Mouse (Mus musculus): Measurements from ENCODE around the gene Alkbh2. TPM values are rescaled to one million over a fixed set of nuclear protein-coding genes. Genes with fewer than 3 reads are reported as not detected.

Alkbh2 gene
- 1 to 10 TPM; 3.8 to 6.5 (median 5.5) TPM for total RNA-seq (2022)

DNA sequence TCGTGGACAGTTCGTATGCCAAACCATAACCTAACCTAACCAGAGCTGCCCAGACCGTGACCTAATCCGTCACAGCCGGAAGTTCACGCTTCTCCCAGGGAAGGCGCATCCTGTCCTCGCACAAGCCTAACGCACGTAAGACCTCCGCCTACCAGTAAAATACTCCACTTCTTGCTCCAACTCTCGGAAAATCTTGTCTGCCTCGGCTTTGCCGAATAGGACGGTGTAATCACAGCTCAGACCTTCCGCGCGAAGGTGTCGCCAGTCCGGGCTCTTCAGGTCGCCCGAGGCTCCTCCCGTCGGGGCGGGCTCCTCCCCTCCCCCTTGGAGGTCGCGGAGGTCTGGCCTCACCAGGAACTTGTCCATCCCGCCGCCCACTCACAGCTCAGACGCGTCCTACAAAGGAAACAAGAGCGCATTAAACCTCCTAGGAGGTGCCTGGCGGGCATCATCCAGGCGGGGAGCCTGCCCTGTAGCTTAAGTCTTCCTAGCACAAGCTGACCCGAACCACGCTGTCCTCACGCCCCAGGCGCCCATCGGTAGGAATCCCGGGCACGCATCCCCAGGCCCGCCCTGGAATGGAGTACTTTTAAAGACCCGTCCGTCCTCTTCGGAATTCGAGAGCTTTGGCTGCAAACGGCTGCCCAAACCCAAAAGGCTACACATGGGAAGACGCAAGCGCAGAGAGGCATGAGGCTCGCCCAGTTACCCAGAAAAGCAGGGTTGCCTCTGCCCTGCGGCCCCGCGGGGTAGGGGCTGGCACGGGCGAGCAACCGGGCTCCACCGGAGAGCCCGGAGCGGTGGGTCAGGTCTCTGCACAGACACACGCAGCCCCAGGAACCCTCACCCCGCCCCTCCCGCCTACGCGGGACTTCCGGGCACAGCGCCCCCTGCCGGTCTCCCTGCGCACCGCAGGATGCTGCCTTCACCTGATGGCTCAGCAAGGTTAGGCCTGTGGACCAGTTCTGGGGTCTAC, at the start of gene Alkbh2:
Alkbh2 (minus strand) TSS at position 845 of the 976 bp plus-strand sequence.
- DNase-seq (ENCODE audit: low spot score in 2 of 2) = peak in 1 of 2 experiments; percentile 69

- DNase-seq (ENCODE audit: low spot score in 2 of 2) = no peak
Observed at GRCm38 (mm10) chr5:114176548-114177400, 48.8 kb upstream of the Alkbh2 start.

GRCm38 (mm10) chr5:114175596-114176171, 47.7 kb upstream of the Alkbh2 start:
- peak; percentile 72 to 82 for DNase-seq (ENCODE audit: low spot score in 2 of 2)

GRCm38 (mm10) chr5:114174639-114175038, 46.6 kb upstream of the Alkbh2 start:
- no peak for DNase-seq (ENCODE audit: low spot score in 2 of 2)

GRCm38 (mm10) chr5:114173877-114174581, 46.0 kb upstream of the Alkbh2 start:
- DNase-seq (ENCODE audit: low spot score in 2 of 2) = no peak

GRCm38 (mm10) chr5:114173458-114173857, 45.4 kb upstream of the Alkbh2 start:
- DNase-seq (ENCODE audit: low spot score in 2 of 2) = no peak

GRCm38 (mm10) chr5:114172936-114173335, 44.9 kb upstream of the Alkbh2 start:
- no peak for DNase-seq (ENCODE audit: low spot score in 2 of 2)

GRCm38 (mm10) chr5:114170345-114170744, 42.3 kb upstream of the Alkbh2 start:
- DNase-seq (ENCODE audit: low spot score in 2 of 2) = no peak

GRCm38 (mm10) chr5:114163117-114163696, 35.2 kb upstream of the Alkbh2 start:
- DNase-seq (ENCODE audit: low spot score in 2 of 2) = peak; percentile 18 to 33

DNA sequence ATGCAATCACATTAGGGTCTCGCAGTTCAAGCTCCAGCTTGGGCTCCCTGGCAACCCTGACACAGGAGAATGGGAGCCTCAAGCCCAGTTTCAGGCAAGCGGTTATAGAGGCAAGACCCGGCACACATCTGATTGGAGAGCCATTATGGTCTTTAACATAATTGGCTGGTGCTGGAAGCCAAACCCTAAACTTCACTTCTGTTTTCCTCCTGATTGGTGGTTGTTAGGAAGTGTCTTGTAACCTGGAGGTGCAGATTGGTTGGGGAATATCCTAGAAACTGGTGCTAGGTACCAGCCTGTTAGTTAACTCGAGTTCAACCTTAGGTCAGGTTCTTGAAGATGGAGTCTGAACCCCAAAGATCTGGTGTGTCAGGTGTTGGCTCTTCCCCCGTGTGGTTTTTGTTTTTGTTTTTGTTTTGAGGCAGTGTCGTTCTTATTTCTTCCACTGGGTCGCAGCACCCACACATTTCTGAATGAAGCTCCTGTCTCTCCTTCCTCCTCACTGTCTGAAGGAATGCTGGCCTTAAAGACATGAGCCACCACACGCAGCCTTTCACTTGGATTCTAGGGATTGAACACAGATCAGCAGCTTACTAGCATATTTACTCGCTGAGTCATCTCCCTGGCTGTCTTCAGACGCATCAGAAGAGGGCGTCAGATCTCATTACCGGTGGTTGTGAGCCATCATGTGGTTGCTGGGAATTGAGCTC, 34.2 kb upstream of the Alkbh2 start:
- no peak for DNase-seq (ENCODE audit: low spot score in 2 of 2)

DNA sequence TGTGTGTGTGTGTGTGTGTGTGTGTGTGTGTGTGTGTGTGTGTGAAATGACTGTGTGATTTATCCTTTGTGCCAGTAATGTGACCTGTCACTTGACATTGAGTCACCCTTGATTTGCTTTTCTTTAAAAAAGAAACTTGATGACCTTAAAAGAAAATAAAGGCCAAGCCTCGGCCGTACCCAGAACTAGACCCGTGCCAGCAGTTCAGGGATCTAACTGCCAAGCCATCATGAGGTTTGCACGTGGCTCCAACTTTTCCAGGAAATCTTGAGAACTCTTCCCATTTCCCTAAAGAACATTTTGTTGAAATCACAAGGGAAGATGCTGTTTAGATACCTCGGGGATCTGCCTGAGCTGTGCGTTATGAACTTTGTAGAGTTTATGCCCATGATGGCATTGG, 33.4 kb upstream of the Alkbh2 start:
- DNase-seq (ENCODE audit: low spot score in 2 of 2) = no peak

- DNase-seq (ENCODE audit: low spot score in 2 of 2) = no peak
Observed at GRCm38 (mm10) chr5:114157236-114157635, 29.2 kb upstream of the Alkbh2 start.

- DNase-seq (ENCODE audit: low spot score in 2 of 2) = no peak
Observed at GRCm38 (mm10) chr5:114155168-114155933, 27.3 kb upstream of the Alkbh2 start.

DNA sequence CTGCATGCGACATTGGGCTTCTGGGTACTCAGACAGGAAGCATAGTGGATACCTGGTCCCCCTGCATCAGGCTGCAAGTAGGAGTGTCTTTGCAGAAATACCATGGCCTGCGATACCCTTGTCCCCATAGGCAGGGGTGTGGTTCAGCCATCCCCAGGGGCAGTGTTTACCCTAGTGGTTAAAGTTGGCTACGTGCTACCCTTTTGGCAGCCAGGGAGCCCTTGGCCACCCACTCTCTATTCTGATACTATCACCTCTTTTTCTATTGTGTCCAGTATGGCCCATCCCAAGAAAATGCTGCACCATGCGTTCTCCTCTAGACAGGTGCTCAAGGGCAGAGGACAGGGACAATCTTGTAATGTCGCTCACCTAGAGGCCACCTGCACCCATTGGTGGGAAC, 26.7 kb upstream of the Alkbh2 start:
- no peak for DNase-seq (ENCODE audit: low spot score in 2 of 2)

- no peak for DNase-seq (ENCODE audit: low spot score in 2 of 2)
Observed at GRCm38 (mm10) chr5:114153490-114153889, 25.5 kb upstream of the Alkbh2 start.

DNA sequence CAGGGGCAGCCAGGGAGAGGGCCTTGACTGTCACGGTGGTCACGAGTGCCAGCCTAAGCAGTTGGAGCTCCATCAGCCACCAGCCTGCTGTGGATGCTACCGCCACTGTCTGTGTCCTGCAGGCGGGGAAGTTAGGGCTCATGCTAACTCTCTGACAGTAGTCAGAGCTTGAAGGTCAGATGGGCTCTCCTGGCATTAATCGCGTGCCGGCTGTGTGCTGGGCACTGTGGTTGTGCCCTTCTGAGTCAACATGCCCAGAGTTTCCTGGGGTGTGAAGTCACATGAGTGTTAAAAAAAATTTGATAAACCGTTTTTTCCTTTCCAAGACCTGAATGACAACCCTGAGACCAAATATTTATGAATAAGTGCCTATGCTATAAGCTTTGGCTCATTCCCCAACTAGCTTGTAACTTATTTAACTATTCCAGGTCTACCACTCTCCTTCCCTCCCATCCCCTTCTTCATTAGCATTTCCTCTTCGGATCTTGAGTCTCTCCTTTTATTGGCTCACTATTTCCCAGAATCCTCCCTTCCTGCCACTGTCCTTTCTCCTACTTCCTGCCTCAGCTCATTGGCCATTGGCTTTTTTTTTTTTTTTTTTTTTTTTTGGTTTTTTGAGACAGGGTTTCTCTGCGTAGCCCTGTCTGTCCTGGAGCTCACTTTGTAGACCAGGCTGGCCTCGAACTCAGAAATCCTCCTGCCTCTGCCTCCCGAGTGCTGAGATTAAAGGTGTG, 24.5 kb upstream of the Alkbh2 start:
- no peak for DNase-seq (ENCODE audit: low spot score in 2 of 2)

GRCm38 (mm10) chr5:114147043-114147972, 19.3 kb upstream of the Alkbh2 start:
- no peak for DNase-seq (ENCODE audit: low spot score in 2 of 2)

All from layer of hippocampus, adult 8-10 months (tissue).